Mouse (Mus musculus): ENCODE results near the gene Ston1. TPM values are rescaled to one million over a fixed set of nuclear protein-coding genes. Genes with fewer than 3 reads are reported as not detected.

The Ston1 gene
- polyA plus RNA-seq, 1 experiment from 2014 or later = 3.4 TPM

GRCm38 (mm10) chr17:88628676-88629380, 31.3 kb downstream of the Ston1 start:
- H3K36me3 ChIP-seq (replicated peaks; ENCODE audit: control insufficient read depth, insufficient read depth) = no peaks in the 10 kb centered on the region
- no peaks in the 10 kb centered on the region for H3K27me3 ChIP-seq (ENCODE audit: control insufficient read depth, insufficient read depth, low read length)
- no peaks in the 10 kb centered on the region for H3K9me3 ChIP-seq (ENCODE audit: control insufficient read depth, low read length)
- peak overlapping the region; percentile 80 for H3K27ac ChIP-seq
- H3K4me1 ChIP-seq (replicated peaks; ENCODE audit: control insufficient read depth, insufficient read depth, low read length) = peaks cover 7% of the 10 kb centered on the region; the same call in 1 of the 2 replicates
- DNase-seq (ENCODE audit: low spot score) = peak; percentile 42
- ATAC-seq (ENCODE audit: low FRiP score) = peak; percentile 71
- 0 out of 2 replicates have a peak overlapping the region, but pooled peaks have one; percentile 4 for H3K4me2 ChIP-seq (replicated peaks)
- 54% methylated on average over 8 of the region's 10 CpGs for WGBS
- H3K9ac ChIP-seq = no peak overlapping the region
- no peak overlapping the region for H3K4me3 ChIP-seq (replicated peaks; ENCODE audit: low read length)

GRCm38 (mm10) chr17:88629381-88629759, 31.9 kb downstream of the Ston1 start:
- H3K4me1 ChIP-seq (replicated peaks; ENCODE audit: control insufficient read depth, insufficient read depth, low read length) = peaks cover 7% of the 10 kb centered on the region; the same call in 1 of the 2 replicates
- ATAC-seq (ENCODE audit: low FRiP score) = peak; percentile 75
- no peak overlapping the region for H3K4me3 ChIP-seq (replicated peaks; ENCODE audit: low read length)
- DNase-seq (ENCODE audit: low spot score) = peak; percentile 33
- WGBS = 24% methylated on average over 4 of the region's 4 CpGs
- H3K27me3 ChIP-seq (ENCODE audit: control insufficient read depth, insufficient read depth, low read length) = no peaks in the 10 kb centered on the region
- H3K36me3 ChIP-seq (replicated peaks; ENCODE audit: control insufficient read depth, insufficient read depth) = no peaks in the 10 kb centered on the region
- H3K27ac ChIP-seq = peak overlapping the region; percentile 80
- H3K4me2 ChIP-seq (replicated peaks) = 0 out of 2 replicates have a peak overlapping the region, but pooled peaks have one; percentile 4
- H3K9ac ChIP-seq = no peak overlapping the region
- H3K9me3 ChIP-seq (ENCODE audit: control insufficient read depth, low read length) = no peaks in the 10 kb centered on the region

- 12% methylated on average over 11 of the region's 11 CpGs for WGBS
- no peaks in the 10 kb centered on the region for H3K27me3 ChIP-seq (ENCODE audit: control insufficient read depth, insufficient read depth, low read length)
- H3K4me1 ChIP-seq (replicated peaks; ENCODE audit: control insufficient read depth, insufficient read depth, low read length) = peaks cover 7% of the 10 kb centered on the region; the same call in 1 of the 2 replicates
- ATAC-seq (ENCODE audit: low FRiP score) (peak; percentile 72), DNase-seq (ENCODE audit: low spot score) (no peak)
- H3K27ac ChIP-seq = peak overlapping the region; percentile 80
- no peak overlapping the region for H3K9ac ChIP-seq
- no peak overlapping the region for H3K4me3 ChIP-seq (replicated peaks; ENCODE audit: low read length)
- H3K36me3 ChIP-seq (replicated peaks; ENCODE audit: control insufficient read depth, insufficient read depth) = no peaks in the 10 kb centered on the region
- H3K9me3 ChIP-seq (ENCODE audit: control insufficient read depth, low read length) = no peaks in the 10 kb centered on the region
- no peak overlapping the region for H3K4me2 ChIP-seq (replicated peaks)
Measured at GRCm38 (mm10) chr17:88629931-88630553, 32.6 kb downstream of the Ston1 start.

- H3K4me3 ChIP-seq (replicated peaks; ENCODE audit: low read length) = no peak overlapping the region
- H3K4me1 ChIP-seq (replicated peaks; ENCODE audit: control insufficient read depth, insufficient read depth, low read length) = peaks cover 7% of the 10 kb centered on the region; the same call in 1 of the 2 replicates
- H3K27me3 ChIP-seq (ENCODE audit: control insufficient read depth, insufficient read depth, low read length) = no peaks in the 10 kb centered on the region
- 66% methylated on average over 3 of the region's 3 CpGs for WGBS
- H3K4me2 ChIP-seq (replicated peaks) = no peak overlapping the region
- ATAC-seq (ENCODE audit: low FRiP score) (no peak), DNase-seq (ENCODE audit: low spot score) (no peak)
- peak overlapping the region; percentile 80 for H3K27ac ChIP-seq
- H3K9me3 ChIP-seq (ENCODE audit: control insufficient read depth, low read length) = no peaks in the 10 kb centered on the region
- no peak overlapping the region for H3K9ac ChIP-seq
- H3K36me3 ChIP-seq (replicated peaks; ENCODE audit: control insufficient read depth, insufficient read depth) = no peaks in the 10 kb centered on the region
Measured at GRCm38 (mm10) chr17:88630554-88630948, 33.1 kb downstream of the Ston1 start.

- WGBS = 93% methylated on average over 3 of the region's 3 CpGs
- H3K9ac ChIP-seq = no peak overlapping the region
- no peaks in the 10 kb centered on the region for H3K9me3 ChIP-seq (ENCODE audit: control insufficient read depth, low read length)
- ATAC-seq (ENCODE audit: low FRiP score) (no peak), DNase-seq (ENCODE audit: low spot score) (no peak)
- H3K27me3 ChIP-seq (ENCODE audit: control insufficient read depth, insufficient read depth, low read length) = no peaks in the 10 kb centered on the region
- H3K4me1 ChIP-seq (replicated peaks; ENCODE audit: control insufficient read depth, insufficient read depth, low read length) = peaks cover 7% of the 10 kb centered on the region; the same call in 1 of the 2 replicates
- H3K27ac ChIP-seq = no peak overlapping the region
- H3K4me3 ChIP-seq (replicated peaks; ENCODE audit: low read length) = no peak overlapping the region
- H3K36me3 ChIP-seq (replicated peaks; ENCODE audit: control insufficient read depth, insufficient read depth) = no peaks in the 10 kb centered on the region
- no peak overlapping the region for H3K4me2 ChIP-seq (replicated peaks)
Measured at GRCm38 (mm10) chr17:88632631-88633030, 35.1 kb downstream of the Ston1 start.

GRCm38 (mm10) chr17:88636076-88636475, 38.6 kb downstream of the Ston1 start:
- no peaks in the 10 kb centered on the region for H3K9me3 ChIP-seq (ENCODE audit: control insufficient read depth, low read length)
- no peak overlapping the region for H3K9ac ChIP-seq
- ATAC-seq (ENCODE audit: low FRiP score) (no peak), DNase-seq (ENCODE audit: low spot score) (no peak)
- no peaks in the 10 kb centered on the region for H3K27me3 ChIP-seq (ENCODE audit: control insufficient read depth, insufficient read depth, low read length)
- no peak overlapping the region for H3K27ac ChIP-seq
- H3K4me3 ChIP-seq (replicated peaks; ENCODE audit: low read length) = no peak overlapping the region
- 84% methylated on average over 14 of the region's 14 CpGs for WGBS
- 0 out of 2 replicates have a peak, but pooled peaks cover 3% of the 10 kb centered on the region for H3K4me1 ChIP-seq (replicated peaks; ENCODE audit: control insufficient read depth, insufficient read depth, low read length)
- no peaks in the 10 kb centered on the region for H3K36me3 ChIP-seq (replicated peaks; ENCODE audit: control insufficient read depth, insufficient read depth)
- H3K4me2 ChIP-seq (replicated peaks) = no peak overlapping the region

GRCm38 (mm10) chr17:88636587-88636986, 39.1 kb downstream of the Ston1 start:
- Histone ChIP-seq H3K27me3 (ENCODE audit: control insufficient read depth, insufficient read depth, low read length) (no peaks in the 10 kb centered on the region), H3K9ac (no peak overlapping the region), H3K9me3 (ENCODE audit: control insufficient read depth, low read length) (no peaks in the 10 kb centered on the region), H3K4me2 (replicated peaks) (no peak overlapping the region), H3K4me1 (replicated peaks; ENCODE audit: control insufficient read depth, insufficient read depth, low read length) (no peaks in the 10 kb centered on the region), H3K36me3 (replicated peaks; ENCODE audit: control insufficient read depth, insufficient read depth) (no peaks in the 10 kb centered on the region), H3K27ac (no peak overlapping the region), H3K4me3 (replicated peaks; ENCODE audit: low read length) (no peak overlapping the region)
- ATAC-seq (ENCODE audit: low FRiP score) (no peak), DNase-seq (ENCODE audit: low spot score) (no peak)
- 36% methylated on average over 12 of the region's 12 CpGs for WGBS

GRCm38 (mm10) chr17:88641012-88641411, 43.5 kb downstream of the Ston1 start:
- no peak for ATAC-seq (ENCODE audit: low FRiP score)
- no peak overlapping the region for H3K4me2 ChIP-seq (replicated peaks)
- H3K27ac ChIP-seq = no peak overlapping the region
- no peaks in the 10 kb centered on the region for H3K36me3 ChIP-seq (replicated peaks; ENCODE audit: control insufficient read depth, insufficient read depth)
- WGBS = 32% methylated on average over 6 of the region's 6 CpGs
- H3K4me3 ChIP-seq (replicated peaks; ENCODE audit: low read length) = no peak overlapping the region
- H3K9me3 ChIP-seq (ENCODE audit: control insufficient read depth, low read length) = no peaks in the 10 kb centered on the region
- H3K4me1 ChIP-seq (replicated peaks; ENCODE audit: control insufficient read depth, insufficient read depth, low read length) = no peaks in the 10 kb centered on the region
- H3K27me3 ChIP-seq (ENCODE audit: control insufficient read depth, insufficient read depth, low read length) = no peaks in the 10 kb centered on the region
- no peak overlapping the region for H3K9ac ChIP-seq
- DNase-seq (ENCODE audit: low spot score) = peak; percentile 87

GRCm38 (mm10) chr17:88641836-88642235, 44.4 kb downstream of the Ston1 start:
- Histone ChIP-seq H3K36me3 (replicated peaks; ENCODE audit: control insufficient read depth, insufficient read depth) (no peaks in the 10 kb centered on the region), H3K4me2 (replicated peaks) (no peak overlapping the region), H3K27ac (no peak overlapping the region), H3K9ac (no peak overlapping the region), H3K4me3 (replicated peaks; ENCODE audit: low read length) (no peak overlapping the region), H3K9me3 (ENCODE audit: control insufficient read depth, low read length) (no peaks in the 10 kb centered on the region), H3K27me3 (ENCODE audit: control insufficient read depth, insufficient read depth, low read length) (no peaks in the 10 kb centered on the region), H3K4me1 (replicated peaks; ENCODE audit: control insufficient read depth, insufficient read depth, low read length) (no peaks in the 10 kb centered on the region)
- no peak for ATAC-seq (ENCODE audit: low FRiP score)
- WGBS = 94% methylated on average over 8 of the region's 8 CpGs
- DNase-seq (ENCODE audit: low spot score) = no peak
